ENCODE assay signal across 33 mouse cellular contexts in genomic region chr7:66418981-66419380, GRCm38 (mm10). TPM values are rescaled to one million over a fixed set of nuclear protein-coding genes. Genes with fewer than 3 reads are reported as not detected.
"Had no signal": no experiment of that assay in that cellular context is flagged by ENCODE, and none has a peak within 500 bp of the region (broad histone marks: within the 10 kb centered on the region; RNA-seq: fewer than 3 reads in every experiment).

No protein-coding gene starts in this region.

- H3K9ac ChIP-seq: limb, embryonic 13.5 days; liver, embryonic 12.5 days; liver, embryonic 15.5 days; lung, embryonic 15.5 days; midbrain, embryonic 12.5 days; neural tube, embryonic 13.5 days had no signal

- H3K4me2 ChIP-seq: limb, embryonic 13.5 days; liver, embryonic 12.5 days; liver, embryonic 15.5 days; lung, embryonic 15.5 days; midbrain, embryonic 12.5 days; neural tube, embryonic 13.5 days had no signal

- DNase-seq: kidney, adult 2 months; kidney, postnatal 25 days; layer of hippocampus, adult 9-11 months; liver; lung, adult 18-20 months; lung, postnatal 10 days; lung, postnatal 36 days; thymus, adult 18-20 months; thymus, postnatal 36 days had no signal

- H3K27ac ChIP-seq: kidney, postnatal 0 days; layer of hippocampus, adult 2 months; limb, embryonic 10.5 days; limb, embryonic 13.5 days; liver, embryonic 12.5 days; liver, embryonic 15.5 days; lung, embryonic 15.5 days; midbrain, embryonic 12.5 days; neural tube, embryonic 13.5 days had no signal

- H3K36me3 ChIP-seq: limb, embryonic 10.5 days; limb, embryonic 13.5 days; liver, embryonic 12.5 days; liver, embryonic 15.5 days; lung, embryonic 15.5 days; midbrain, embryonic 12.5 days; neural tube, embryonic 13.5 days had no signal

- H3K9me3 ChIP-seq: limb, embryonic 10.5 days; limb, embryonic 13.5 days; liver, embryonic 12.5 days; liver, embryonic 15.5 days; lung, embryonic 15.5 days; midbrain, embryonic 12.5 days; neural tube, embryonic 13.5 days had no signal

- H3K4me1 ChIP-seq: limb, embryonic 10.5 days; limb, embryonic 13.5 days; liver, embryonic 12.5 days; liver, embryonic 15.5 days; lung, embryonic 15.5 days; midbrain, embryonic 12.5 days; neural tube, embryonic 13.5 days had no signal

- H3K4me3 ChIP-seq: layer of hippocampus, adult 2 months; limb, embryonic 10.5 days; limb, embryonic 13.5 days; liver, embryonic 12.5 days; liver, embryonic 15.5 days; lung, embryonic 15.5 days; midbrain, embryonic 12.5 days; myocyte; neural tube, embryonic 13.5 days had no signal

- ATAC-seq: liver, embryonic 12.5 days; midbrain, embryonic 16.5 days had no signal

RNA-seq across cellular contexts. Expression of gene Aldh1a3, which starts 8.3 kb away (rescaled TPM):
- total RNA-seq: neutrophil, adult 5-6 weeks had no signal

RNA-seq across cellular contexts. Expression of gene Gm10974, which starts 53.3 kb away (rescaled TPM):
- total RNA-seq: layer of hippocampus, adult 2 months; layer of hippocampus, postnatal 25 days; left cerebral cortex, adult 18-20 months; left cerebral cortex, postnatal 25 days; megakaryocyte progenitor cell, adult 5-6 weeks; megakaryocyte-erythroid progenitor cell, adult 5-6 weeks; monocyte, adult 5-6 weeks; neutrophil, adult 5-6 weeks had no signal
- polyA plus RNA-seq: kidney, adult 2 months; kidney, embryonic 14.5 days; kidney, postnatal 0 days; large intestine, adult 2 months; limb, embryonic 10.5 days; limb, embryonic 13.5 days; liver, embryonic 12.5 days; liver, embryonic 15.5 days; lung, embryonic 15.5 days; midbrain, embryonic 12.5 days; midbrain, embryonic 16.5 days; myocyte; neural tube, embryonic 13.5 days; small intestine, adult 2 months; spleen, adult 2 months; stomach, embryonic 16.5 days; testis, adult 2 months had no signal
